Mouse (Mus musculus) CH12.LX (cell line): ENCODE data around the gene Cntn1. TPM values are rescaled to one million over a fixed set of nuclear protein-coding genes. Genes with fewer than 3 reads are reported as not detected.

Experiments
- DNase-seq: peaks from one replicate; pipeline ENCODE4 v3.0.0-alpha.2; 2013; ENCODE audit errors: extremely low read depth
- H3K27ac ChIP-seq: 2 replicates; pipeline ENCODE4 v1.5.1; 2012; ENCODE audit warnings: low read depth, mild to moderate bottlenecking, control low read depth, moderate library complexity; ENCODE audit not compliant: insufficient read depth
- H3K27me3 ChIP-seq: replicated peaks from 2 replicates; pipeline ENCODE3; 2012; ENCODE audit warnings: inconsistent platforms
- H3K36me3 ChIP-seq, 2 experiments: replicated peaks in 1 of 2; 2 replicates each; pipeline versions ENCODE3 to v1.6.1; 2012; ENCODE audit warnings: inconsistent platforms in 1 of 2, low read length in 1 of 2, mild to moderate bottlenecking in 1 of 2, mixed read lengths in 1 of 2, moderate library complexity in 1 of 2; ENCODE audit not compliant: control insufficient read depth in 1 of 2, insufficient read depth in 1 of 2
- H3K4me1 ChIP-seq, 2 experiments: 2 replicates each; pipeline ENCODE4 v1.6.1; 2012; ENCODE audit warnings: inconsistent platforms in 1 of 2, moderate library complexity in 1 of 2; ENCODE audit not compliant: insufficient read depth in 2 of 2, control insufficient read depth in 1 of 2
- H3K4me2 ChIP-seq: 2 replicates; pipeline ENCODE4 v1.6.1; 2012; ENCODE audit warnings: low read depth, mild to moderate bottlenecking, control low read depth; ENCODE audit not compliant: poor library complexity, insufficient read depth, severe bottlenecking
- H3K4me3 ChIP-seq, 3 experiments: fragments of 150-350 bp in 1 of 3; sonication (generic) in 1 of 3; replicated peaks in 1 of 3; 2 replicates each; pipeline versions ENCODE3 to v1.5.1; 2011 to 2012; ENCODE audit warnings: low read depth in 2 of 3, low read length in 2 of 3, mild to moderate bottlenecking in 2 of 3, moderate library complexity in 2 of 3, control low read depth in 1 of 3, improper control_type of control experiment in 1 of 3, inconsistent platforms in 1 of 3, mixed read lengths in 1 of 3; ENCODE audit not compliant: poor library complexity in 1 of 3
- H3K79me2 ChIP-seq: replicated peaks from 2 replicates; pipeline ENCODE4 v1.6.1; 2012; ENCODE audit warnings: mild to moderate bottlenecking, moderate library complexity; ENCODE audit not compliant: control insufficient read depth, poor library complexity, insufficient read depth, severe bottlenecking; ENCODE audit errors: extremely low read depth
- H3K9ac ChIP-seq: 2 replicates; pipeline ENCODE4 v1.6.1; 2012; ENCODE audit warnings: low read depth, mild to moderate bottlenecking, control low read depth, moderate library complexity; ENCODE audit not compliant: insufficient read depth
- H3K9me3 ChIP-seq: replicated peaks from 2 replicates; pipeline ENCODE3; 2012; ENCODE audit warnings: low read length, inconsistent platforms, mixed read lengths
- CTCF ChIP-seq, 2 experiments: IDR thresholded peaks in 1 of 2; conservative IDR thresholded peaks in 1 of 2; 2 replicates each; pipeline ENCODE4 v1.5.1; 2011 to 2012; ENCODE audit warnings: low read depth in 2 of 2, low read length in 2 of 2, improper control_type of control experiment in 1 of 2, inconsistent platforms in 1 of 2, mild to moderate bottlenecking in 1 of 2, moderate library complexity in 1 of 2
- ELF1 ChIP-seq: IDR thresholded peaks from 2 replicates; pipeline ENCODE4 v1.6.1; 2014; ENCODE audit warnings: low read depth, mild to moderate bottlenecking, inconsistent platforms, low read length, improper control_type of control experiment
- EP300 ChIP-seq: IDR thresholded peaks from 2 replicates; pipeline ENCODE4 v1.6.1; 2011; ENCODE audit warnings: low read length, improper control_type of control experiment
- MYC ChIP-seq: IDR thresholded peaks from 2 replicates; pipeline ENCODE4 v1.6.1; 2011; ENCODE audit warnings: low read depth, mild to moderate bottlenecking, improper control_type of control experiment, low read length
- NELFE ChIP-seq: IDR thresholded peaks from 2 replicates; pipeline ENCODE4 v1.6.1; 2011; ENCODE audit warnings: low read depth, low read length, improper control_type of control experiment
- PAX5 ChIP-seq: IDR thresholded peaks from 2 replicates; pipeline ENCODE4 v1.6.1; 2012; ENCODE audit warnings: low read length, inconsistent platforms, mixed read lengths
- POLR2A ChIP-seq: IDR thresholded peaks from 2 replicates; pipeline ENCODE4 v1.6.1; 2011; ENCODE audit warnings: low read depth, mild to moderate bottlenecking, improper control_type of control experiment, low read length
- SMC3 ChIP-seq: IDR thresholded peaks from 2 replicates; pipeline ENCODE4 v1.6.1; 2011; ENCODE audit warnings: low read depth, low read length, improper control_type of control experiment
- ZMIZ1 ChIP-seq: IDR thresholded peaks from 2 replicates; pipeline ENCODE4 v1.6.1; 2012; ENCODE audit warnings: low read depth, mild to moderate bottlenecking, inconsistent platforms, low read length, improper control_type of control experiment
- dilution Hi-C: fragments of 300-500 bp; cut with MboI; formaldehyde crosslinking; loops from 2 replicates; pipeline ENCODE4 v1.14.3; 2020; ENCODE audit warnings: low sequenced_read_pairs; ENCODE audit not compliant: extremely low pct_unique_long_range_greater_than_20kb, extremely low pct_ligation_motif_present
- in situ Hi-C: fragments of 300-500 bp; cut with MboI; formaldehyde crosslinking; loops from 3 replicates; pipeline ENCODE4 v1.14.3; 2019; ENCODE audit warnings: low sequenced_read_pairs, low pct_ligation_motif_present, low pct_unique_long_range_greater_than_20kb, mixed read lengths
- polyA plus RNA-seq: library from polyadenylated mRNA; unstranded; fragments of >175 nt; gene quantifications from 2 replicates; pipeline ENCODE4 v1.2.1, GENCODE M21; 2012; ENCODE audit warnings: low read depth; ENCODE audit not compliant: insufficient read length
- total RNA-seq, 2 experiments: library from RNA; depleted of rRNA; stranded (reverse); fragments of 300-350 nt in 1 of 2; fragments of >200 nt in 1 of 2; gene quantifications; 2 replicates each; pipeline ENCODE4 v1.2.3; 2012 to 2014

Gene Cntn1
- total and polyA plus RNA-seq, 3 experiments, result 0.04 TPM; not detected in 2

- H3K27ac ChIP-seq, result no peak overlapping the region
- H3K9ac ChIP-seq, result no peak overlapping the region
- TF ChIP-seq CTCF (conservative IDR thresholded peaks at IDR 0.05 in 1 of 2, IDR thresholded peaks at IDR 0.05 in 1 of 2; ENCODE audit: low read depth in 2 of 2, low read length in 2 of 2), result no peak
- no peak for TF ChIP-seq POLR2A
- TF ChIP-seq PAX5, result no peak
- TF ChIP-seq SMC3, result no peak
- no peak for TF ChIP-seq ELF1
- no peak for TF ChIP-seq EP300
- no peak for TF ChIP-seq ZMIZ1
- TF ChIP-seq, all 38 proteins: peak for 0
- in situ Hi-C loops, result no loop called here
- Histone ChIP-seq H3K27me3 (no peaks in the 10 kb centered on the region), H3K4me2 (no peak overlapping the region), H3K79me2 (no peaks in the 10 kb centered on the region), H3K4me3 (no peak overlapping the region), H3K9me3 (peaks cover 61% of the 10 kb centered on the region), H3K36me3 (no peaks in the 10 kb centered on the region), H3K4me1 (no peaks in the 10 kb centered on the region)
- dilution Hi-C loops, result no loop called here
- DNase-seq, result no peak
Observed at GRCm38 (mm10) chr15:92327111-92327510, 276.1 kb downstream of the Cntn1 start.

GRCm38 (mm10) chr15:92340253-92340652, 289.3 kb downstream of the Cntn1 start:
- no peaks in the 10 kb centered on the region for H3K27me3 ChIP-seq
- H3K4me3 ChIP-seq, result no peak overlapping the region
- dilution Hi-C loops, result no loop called here
- in situ Hi-C loops, result no loop called here
- H3K79me2 ChIP-seq, result no peaks in the 10 kb centered on the region
- H3K4me1 ChIP-seq, result no peaks in the 10 kb centered on the region
- peaks cover 39% of the 10 kb centered on the region for H3K9me3 ChIP-seq
- DNase-seq, result no peak
- no peaks in the 10 kb centered on the region for H3K36me3 ChIP-seq
- H3K27ac ChIP-seq, result no peak overlapping the region
- no peak overlapping the region for H3K4me2 ChIP-seq
- TF ChIP-seq SMC3 (no peak), NELFE (no peak)
- no peak overlapping the region for H3K9ac ChIP-seq

- Histone ChIP-seq H3K4me1 (no peaks in the 10 kb centered on the region), H3K27ac (no peak overlapping the region), H3K36me3 (no peaks in the 10 kb centered on the region), H3K9me3 (peaks cover 46% of the 10 kb centered on the region), H3K79me2 (no peaks in the 10 kb centered on the region), H3K9ac (no peak overlapping the region), H3K4me2 (no peak overlapping the region), H3K27me3 (no peaks in the 10 kb centered on the region), H3K4me3 (no peak overlapping the region)
- dilution Hi-C loops, result no loop called here
- no peak for DNase-seq
- in situ Hi-C loops, result no loop called here
- TF ChIP-seq MYC, result no peak
Observed at GRCm38 (mm10) chr15:92341424-92341823, 290.5 kb downstream of the Cntn1 start.
